Mouse (Mus musculus) adrenal gland, adult (tissue): ENCODE results near the gene Tmem251.

ENCODE experiments used
- DNase-seq, 2 experiments: peaks; one replicate each; pipeline ENCODE4 v3.0.0; 2022 to 2023; ENCODE audit warnings: low spot score in 1 of 2; ENCODE audit not compliant: inconsistent age in 2 of 2

The Tmem251 gene

GRCm38 (mm10) chr12:102709896-102710295 is 33.7 kb upstream of the Tmem251 start:
- no peak for DNase-seq

GRCm38 (mm10) chr12:102710851-102711375 is 32.6 kb upstream of the Tmem251 start:
- no peak for DNase-seq

DNA sequence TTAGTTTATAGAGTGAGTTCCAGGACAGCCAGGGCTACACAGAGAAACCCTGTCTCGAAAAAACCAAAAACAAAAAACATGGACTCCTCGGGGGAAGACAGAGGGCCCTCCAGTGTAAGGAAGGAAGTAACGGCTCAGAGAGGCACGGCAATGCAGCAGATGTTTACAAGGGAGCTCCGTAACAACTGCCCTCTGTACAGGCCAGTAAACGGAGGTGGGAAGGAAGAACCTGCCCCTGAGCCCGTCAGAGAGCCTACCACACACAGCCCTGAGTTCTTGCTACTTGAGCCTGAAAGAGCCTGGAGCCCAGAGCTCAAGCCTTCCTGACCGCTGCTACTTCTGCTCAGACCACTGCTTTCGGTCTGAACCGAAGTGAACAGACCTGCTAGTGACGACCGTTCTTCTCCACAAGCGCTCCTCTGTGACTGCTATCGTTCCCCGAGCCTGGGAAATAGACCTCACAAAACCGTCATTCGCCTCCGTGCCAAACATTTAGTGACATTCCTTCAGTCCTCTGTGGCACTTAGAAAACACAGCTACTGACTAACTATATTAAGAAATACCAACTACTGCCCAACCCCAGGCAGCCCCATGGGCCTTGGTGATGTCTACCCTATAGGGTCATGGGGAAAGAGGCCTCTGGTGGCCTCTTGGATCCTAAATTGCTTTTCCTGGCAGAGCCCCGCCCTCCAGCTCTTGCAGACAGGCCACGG is 30.3 kb upstream of the Tmem251 start:
- no peak for DNase-seq

DNA sequence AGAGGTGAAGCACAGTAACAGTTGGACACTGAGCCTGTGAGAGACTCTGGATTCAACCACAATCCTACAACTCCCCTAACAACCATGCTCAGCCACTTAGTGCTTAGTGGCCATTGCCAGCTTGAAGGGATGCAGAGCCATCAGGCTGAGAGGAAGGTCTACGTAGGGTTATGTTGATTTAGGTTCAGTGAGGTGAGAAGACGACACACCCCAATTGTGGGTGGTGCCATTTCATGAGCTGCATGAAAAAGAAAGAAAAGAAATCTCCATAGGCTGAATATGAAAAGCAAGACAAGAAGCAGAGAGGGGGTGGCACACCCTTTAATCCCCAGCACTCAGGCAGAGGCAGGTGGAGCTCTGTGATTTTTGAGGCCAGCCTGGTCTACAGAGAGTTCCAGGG is 29.4 kb upstream of the Tmem251 start:
- DNase-seq = no peak

DNA sequence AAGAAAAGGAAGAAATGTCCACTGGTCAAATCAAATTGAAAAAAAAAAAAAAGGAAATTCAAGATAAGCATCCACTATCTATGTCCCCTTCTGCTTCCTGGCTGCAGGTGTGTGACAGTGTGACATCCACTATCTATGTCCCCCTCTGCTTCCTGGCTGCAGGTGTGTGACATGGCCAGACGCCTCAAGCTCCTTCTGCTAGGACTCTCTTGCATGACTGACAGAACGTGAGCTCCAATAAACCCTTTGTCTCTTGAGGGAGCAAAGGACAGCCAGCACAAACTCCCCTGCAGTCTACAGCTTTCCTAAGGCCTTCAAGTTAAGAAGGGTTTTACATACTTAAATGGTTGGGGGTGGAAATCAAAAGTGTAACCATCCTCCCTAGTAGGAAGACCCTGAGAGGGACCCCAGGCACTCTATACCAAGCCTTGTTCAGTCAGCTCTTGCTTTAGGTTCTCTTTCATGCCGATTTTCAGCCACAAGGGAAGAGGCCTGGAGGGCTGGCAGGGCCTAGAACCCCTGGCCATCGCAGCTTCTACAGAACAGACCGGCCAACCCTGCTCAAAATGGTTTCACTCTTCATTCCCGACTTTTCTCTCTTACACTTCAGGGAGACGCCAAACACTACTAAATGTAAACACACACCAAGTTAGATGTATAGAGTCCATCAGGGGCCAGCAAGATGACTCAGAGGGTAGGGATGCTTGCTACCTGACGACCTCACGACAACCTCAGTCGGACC is 28.7 kb upstream of the Tmem251 start:
- DNase-seq = no peak

DNA sequence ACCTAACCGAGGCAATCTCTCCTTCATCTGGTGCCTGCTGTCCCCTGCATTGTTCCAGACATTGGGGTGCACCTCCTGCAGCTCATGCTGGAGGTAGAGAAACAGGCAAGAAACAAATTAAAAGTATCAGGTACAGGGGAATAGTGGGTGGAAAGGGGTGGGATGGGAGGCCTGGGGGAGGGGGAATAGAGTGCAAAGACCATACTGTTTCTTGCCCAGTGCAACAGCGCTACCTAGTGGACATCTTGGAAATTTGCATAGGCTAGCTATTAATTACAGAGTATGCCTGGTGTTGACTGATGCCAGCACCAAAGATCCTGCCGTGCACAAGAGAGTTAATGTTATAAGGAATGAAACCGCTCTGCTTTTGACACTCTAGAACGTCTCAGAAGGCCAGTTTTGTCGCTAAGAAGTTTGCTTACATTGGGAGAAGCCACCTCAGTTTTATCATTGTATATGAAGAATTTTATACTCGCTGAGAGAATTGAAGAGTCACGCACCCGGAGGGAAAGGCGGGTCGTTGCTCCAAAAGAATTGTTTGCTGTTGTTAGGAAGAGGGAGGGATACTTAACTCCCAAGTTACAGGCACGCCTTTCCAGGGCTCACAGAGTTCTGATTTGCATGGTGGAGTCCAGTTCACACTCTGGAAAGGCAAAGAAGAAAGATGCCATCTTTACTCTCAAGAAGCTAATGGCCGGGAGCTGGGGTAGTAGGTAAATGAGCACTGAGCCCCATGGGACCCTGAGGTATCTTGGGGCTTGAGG is 23.8 kb upstream of the Tmem251 start:
- DNase-seq = peak in 1 of 2 experiments; percentile 77

- DNase-seq = no peak
Measured at GRCm38 (mm10) chr12:102722451-102722850, 21.1 kb upstream of the Tmem251 start.

- DNase-seq = no peak
Measured at GRCm38 (mm10) chr12:102722966-102723365, 20.6 kb upstream of the Tmem251 start.

DNA sequence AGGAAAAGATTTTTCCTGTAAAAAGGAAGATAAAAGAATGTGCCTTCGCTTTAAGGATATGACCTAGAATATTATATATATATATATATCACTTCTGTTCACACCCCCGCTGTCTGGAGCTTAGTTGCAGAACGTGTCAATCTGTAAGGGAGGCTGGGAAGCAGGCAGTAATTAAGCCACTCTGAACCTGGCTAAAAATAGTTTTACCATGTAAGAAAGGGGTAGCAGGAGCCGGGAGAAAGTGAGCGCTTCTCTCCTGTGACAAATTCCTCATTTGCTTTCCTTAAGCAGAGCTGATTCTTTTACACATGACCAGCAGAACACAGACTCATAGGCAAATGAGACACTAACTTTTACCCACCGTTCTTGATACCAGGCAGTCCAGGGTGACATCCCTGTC is 19.7 kb upstream of the Tmem251 start:
- DNase-seq = no peak

DNA sequence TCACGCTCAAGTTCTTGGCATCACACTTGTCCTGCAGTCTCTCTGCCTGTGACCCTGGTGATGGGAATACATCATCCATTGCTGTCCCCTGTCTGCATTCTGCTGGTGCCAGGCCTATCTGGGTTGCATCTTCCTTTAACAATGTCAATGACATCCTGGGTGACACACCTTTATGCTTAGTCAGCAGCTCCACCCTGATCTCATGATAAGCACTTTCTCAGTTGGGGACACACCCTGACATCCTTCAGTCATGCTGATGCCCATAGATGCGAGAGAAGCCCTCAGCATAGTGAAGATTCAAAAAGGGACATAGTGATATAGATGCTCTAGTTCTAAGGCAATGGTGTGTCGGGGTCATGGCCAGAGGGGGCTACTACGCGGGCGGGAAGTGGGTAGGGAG is 18.4 kb upstream of the Tmem251 start:
- DNase-seq = peak in 1 of 2 experiments; percentile 47

DNA sequence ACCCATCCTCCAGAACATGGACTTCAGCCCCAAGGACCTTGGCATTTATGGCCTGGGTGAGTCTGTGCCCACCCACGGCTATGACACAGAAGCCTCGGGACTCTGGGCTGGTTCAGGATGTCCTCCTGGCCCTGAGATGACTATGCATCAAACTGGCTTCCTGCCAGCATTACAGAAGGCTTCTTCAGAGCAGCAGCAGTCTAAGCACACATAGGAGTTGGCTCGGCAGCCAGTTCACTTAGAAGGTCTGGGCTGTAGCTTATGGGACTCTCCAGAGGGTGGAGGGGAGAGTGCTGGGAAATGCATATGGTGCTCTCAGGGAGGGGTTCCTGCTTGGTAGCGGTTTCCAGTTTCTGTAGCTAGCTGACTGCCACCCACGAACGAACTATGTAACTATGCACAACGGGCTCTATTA is 17.8 kb upstream of the Tmem251 start:
- peak; percentile 85 to 91 for DNase-seq

- peak; percentile 65 to 74 for DNase-seq
Measured at GRCm38 (mm10) chr12:102729855-102730797, 13.4 kb upstream of the Tmem251 start.

DNA sequence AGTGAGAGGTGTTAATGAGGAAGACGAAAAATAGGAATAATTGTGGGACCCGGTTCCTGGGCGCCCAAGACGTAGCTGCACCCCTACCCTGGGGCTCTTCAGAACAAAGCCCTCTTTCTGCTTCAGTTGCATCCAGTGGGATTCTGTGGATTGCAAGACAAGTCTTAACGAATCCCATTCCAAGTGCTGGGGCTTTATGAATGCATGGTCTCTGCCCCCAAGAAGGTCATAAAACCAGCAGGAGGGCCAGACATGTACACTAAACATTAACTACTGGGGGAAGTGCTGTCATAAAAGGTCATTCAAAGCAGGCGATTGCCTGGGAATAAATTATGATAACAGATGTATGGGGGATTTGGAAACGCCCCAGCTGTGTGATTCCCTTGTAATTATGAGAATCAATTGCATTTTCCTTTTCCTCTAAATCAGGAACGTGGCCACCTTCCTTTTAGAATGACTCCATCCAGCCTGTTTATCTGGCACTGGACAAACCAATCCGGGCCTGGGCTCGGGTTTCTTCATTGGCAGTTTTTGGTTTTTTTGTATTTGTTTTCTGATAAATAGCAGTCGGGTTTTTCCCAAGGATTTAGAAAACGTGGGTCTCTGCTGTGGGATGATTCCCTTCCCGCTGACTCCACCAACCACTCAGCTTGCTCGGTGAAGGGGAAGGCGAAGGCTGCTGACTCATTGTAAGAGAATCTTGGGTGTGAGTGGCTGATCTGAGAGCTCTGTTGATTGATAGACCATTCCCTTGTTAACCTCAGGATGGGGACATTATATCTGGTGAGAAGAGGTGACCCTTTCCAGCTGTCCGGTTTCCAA is 12.6 kb upstream of the Tmem251 start:
- DNase-seq = peak; percentile 73 to 80

DNA sequence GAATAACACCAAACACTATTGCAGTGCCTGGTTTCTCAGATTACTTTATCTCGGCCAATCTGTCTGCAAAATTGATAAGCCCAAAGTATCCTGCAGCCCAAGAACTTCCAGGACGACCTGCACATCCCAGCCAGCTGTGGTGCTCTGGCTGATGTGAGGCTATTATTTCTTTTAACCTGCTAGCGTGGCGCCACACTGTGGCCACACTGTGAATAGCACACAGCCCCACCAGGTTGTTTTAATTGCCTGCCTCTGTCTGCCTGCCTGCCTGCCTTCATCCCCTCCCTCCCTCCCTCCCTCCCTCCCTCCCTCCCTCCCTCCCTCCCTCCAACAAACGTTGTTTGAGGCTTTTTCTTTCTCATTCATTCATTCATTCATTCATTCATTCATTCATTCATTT is 10.2 kb upstream of the Tmem251 start:
- DNase-seq = peak; percentile 73 to 81

GRCm38 (mm10) chr12:102739096-102739495 is 4.5 kb upstream of the Tmem251 start:
- DNase-seq = peak in 1 of 2 experiments; percentile 54

DNA sequence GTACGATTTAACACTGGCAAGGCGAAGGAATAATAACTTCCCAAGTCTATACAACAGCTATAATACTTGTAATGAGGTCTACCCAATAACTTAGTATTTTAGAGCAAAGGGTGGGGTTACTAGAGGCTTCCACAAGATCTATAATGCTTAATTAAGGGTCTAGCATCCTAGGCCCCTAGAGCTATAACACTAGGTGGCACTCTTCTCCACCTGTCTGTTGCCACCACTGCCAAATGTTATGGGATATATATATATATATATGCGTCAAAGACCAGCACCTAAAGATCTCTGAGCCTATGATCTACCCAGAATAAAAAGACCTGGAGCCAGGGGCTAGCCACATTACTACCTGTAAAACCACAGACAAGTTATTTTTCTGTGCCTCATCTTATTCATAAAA is 3.3 kb upstream of the Tmem251 start:
- DNase-seq = peak in 1 of 2 experiments; percentile 51

DNA sequence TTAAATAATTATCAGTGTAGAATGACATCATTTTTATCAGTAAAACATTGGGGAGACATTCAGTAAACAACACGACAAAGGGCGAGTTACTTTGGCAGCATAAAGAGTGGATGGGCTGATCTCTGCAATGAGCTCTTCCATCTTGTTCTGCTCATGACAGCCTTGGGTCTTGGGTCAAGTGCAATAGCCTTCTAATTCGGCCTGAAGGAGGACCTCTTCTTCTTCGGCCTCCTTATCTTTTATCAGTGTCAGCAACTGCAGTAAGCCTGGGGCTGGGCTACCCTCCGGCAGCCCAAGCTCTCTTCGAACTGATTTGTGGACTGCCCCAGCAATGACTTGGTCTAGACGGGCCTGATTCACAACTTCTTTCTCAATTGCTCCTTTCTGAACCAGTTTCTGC is 1.5 kb upstream of the Tmem251 start:
- no peak for DNase-seq

GRCm38 (mm10) chr12:102743036-102743588 is 450 bp upstream of the Tmem251 start:
- no peak for DNase-seq

DNA sequence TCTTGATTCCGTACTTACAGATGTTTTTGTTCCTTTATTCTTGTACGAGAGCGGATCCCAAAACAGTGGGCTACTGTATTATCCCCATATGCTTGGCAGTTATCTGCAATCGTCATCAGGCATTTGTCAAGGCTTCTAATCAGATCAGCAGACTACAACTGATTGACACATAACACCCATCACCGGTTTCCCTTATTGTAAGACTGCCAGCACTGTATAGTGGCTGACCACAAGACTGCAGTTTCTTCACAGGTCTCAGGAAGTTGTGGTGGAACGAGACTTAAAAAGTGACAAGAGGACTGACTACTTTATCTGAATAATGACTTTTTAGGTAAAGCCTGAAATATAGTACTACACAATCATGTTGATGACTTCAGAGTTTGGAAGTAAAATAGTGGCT is 1.3 kb downstream of the Tmem251 start:
- DNase-seq = no peak
